Mouse (Mus musculus) CD4-positive naive resting alpha-beta T cell, adult 76 days (primary cell): Measurements from ENCODE around the gene Usp8. TPM values are rescaled to one million over a fixed set of nuclear protein-coding genes. Genes with fewer than 3 reads are reported as not detected.

Source experiments
- total RNA-seq: library from RNA; stranded (reverse); gene quantifications from one replicate; pipeline ENCODE4 v1.2.4, GENCODE M21; 2023

Gene Usp8
- 39.5 TPM for total RNA-seq

DNA sequence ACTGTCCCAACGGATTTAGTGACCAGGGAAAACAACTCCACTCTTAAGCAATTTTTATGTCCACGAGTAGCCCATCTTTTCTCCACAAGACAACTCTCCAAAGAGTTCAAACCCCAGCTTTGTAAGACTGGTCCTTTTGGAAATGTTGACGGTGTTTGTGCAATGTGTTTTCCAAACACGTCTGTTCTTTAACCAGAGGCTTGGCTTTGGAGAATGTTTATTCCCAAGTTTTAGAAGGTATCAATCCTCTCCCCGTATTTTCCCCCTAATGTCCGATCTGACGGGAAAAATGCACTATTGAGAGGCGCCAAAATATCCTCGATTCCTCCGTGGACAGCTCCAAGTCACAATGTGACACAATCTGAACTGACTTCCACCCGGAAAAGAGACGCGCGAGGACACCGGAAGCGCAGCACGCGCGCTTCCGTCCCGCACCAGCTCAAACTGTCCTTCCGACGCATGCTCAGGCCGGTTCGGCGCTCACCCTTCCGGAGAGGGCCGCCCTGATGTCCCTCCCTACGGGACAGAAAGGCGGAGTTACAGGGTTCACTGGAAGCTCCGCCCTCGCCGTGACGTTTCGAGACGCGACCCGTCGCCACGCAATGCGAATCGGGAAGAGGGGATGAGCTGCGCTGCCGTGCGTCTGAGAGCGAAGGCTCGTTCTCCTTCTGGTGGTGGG, at the start of gene Usp8:
TSS of gene Usp8 (plus strand) at position 570 of the 679 bp plus-strand sequence.

DNA sequence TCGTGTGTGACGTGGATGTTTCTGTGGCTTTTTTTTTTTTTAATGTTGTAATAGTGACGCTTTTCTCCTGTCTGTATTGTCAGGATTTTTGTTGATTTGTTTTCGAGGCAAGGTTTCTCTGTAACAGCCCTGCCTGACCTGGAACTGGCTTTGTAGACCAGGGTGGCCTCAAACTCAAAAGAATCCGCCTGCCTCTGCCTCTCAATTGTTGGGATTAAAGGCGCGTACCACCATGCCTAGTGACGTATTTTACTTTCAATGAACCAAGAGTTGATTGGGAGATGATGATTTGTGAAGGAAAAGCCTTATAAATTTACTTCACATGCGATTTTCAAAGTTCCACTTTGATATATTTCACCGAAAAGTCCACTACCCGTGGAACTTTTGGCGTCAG, 31.0 kb upstream of the Usp8 start, which contains the start of gene Gabpb1:
TSS of gene Gabpb1 (minus strand) at position 216 of the 394 bp plus-strand sequence.

DNA sequence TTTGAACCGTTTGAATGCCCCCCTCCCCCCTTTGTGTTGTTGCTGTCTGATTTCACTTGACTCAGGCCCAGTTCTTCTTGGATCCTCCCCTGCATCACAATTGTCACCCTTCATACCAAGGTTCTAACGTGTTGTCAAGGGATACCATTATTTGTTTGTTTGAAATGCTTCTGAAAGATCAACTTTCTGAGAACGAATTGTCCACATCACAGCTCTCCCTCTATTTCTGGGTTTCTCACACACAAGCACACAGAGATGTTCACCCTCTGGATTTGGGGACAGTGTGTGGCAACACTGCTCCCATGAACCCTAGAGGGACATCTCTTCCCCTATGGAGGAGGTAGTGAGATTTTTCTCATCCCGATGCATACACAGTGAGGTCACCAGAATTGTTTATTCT, 76.2 kb downstream of the Usp8 start, which contains the start of gene Usp50:
TSS of gene Usp50 (minus strand) at position 101 of the 400 bp plus-strand sequence.

Other genes starting within 250 kb of the Usp8 start
- gene Atp8b4, start 206.7 kb upstream of the Usp8 start, total RNA-seq = 37.1 TPM
- gene Slc27a2, start 154.9 kb upstream of the Usp8 start, total RNA-seq = not detected
- 2.1 TPM for gene Hdc, start 88.0 kb upstream of the Usp8 start, total RNA-seq
- gene Gabpb1, start 31.0 kb upstream of the Usp8 start, total RNA-seq = 61.6 TPM
- gene Usp50, start 76.1 kb downstream of the Usp8 start, total RNA-seq = not detected
- gene Trpm7, start 168.9 kb downstream of the Usp8 start, total RNA-seq = 134 TPM
- 62.8 TPM for gene Sppl2a, start 225.9 kb downstream of the Usp8 start, total RNA-seq